Mouse (Mus musculus) embryonic stem cell, embryonic (primary cell): ENCODE measurements around the gene Galntl6.
"Not testable (repeated sequence)": the region's sequence is repeated elsewhere in the genome, so short reads cannot be mapped to it uniquely, and the experiment has no call there.

ENCODE experiments used
- CTCF ChIA-PET, 4 experiments: fragments of 300-600 bp in 2 of 4; fragments of 350-600 bp in 2 of 4; sonication (Branson Sonifier 250); formaldehyde crosslinking; loops; one replicate each; lab custom pipeline; 2022; ENCODE audit warnings: inconsistent platforms in 2 of 4; lab: Charles Lee
- POLR2A ChIA-PET, 4 experiments: fragments of 300-600 bp in 2 of 4; fragments of 350-600 bp in 2 of 4; sonication (Branson Sonifier 250); formaldehyde crosslinking; loops; one replicate each; lab custom pipeline; 2022; ENCODE audit warnings: antibody characterized with exemption in 4 of 4, inconsistent platforms in 1 of 4; lab: Charles Lee

The Galntl6 gene

DNA sequence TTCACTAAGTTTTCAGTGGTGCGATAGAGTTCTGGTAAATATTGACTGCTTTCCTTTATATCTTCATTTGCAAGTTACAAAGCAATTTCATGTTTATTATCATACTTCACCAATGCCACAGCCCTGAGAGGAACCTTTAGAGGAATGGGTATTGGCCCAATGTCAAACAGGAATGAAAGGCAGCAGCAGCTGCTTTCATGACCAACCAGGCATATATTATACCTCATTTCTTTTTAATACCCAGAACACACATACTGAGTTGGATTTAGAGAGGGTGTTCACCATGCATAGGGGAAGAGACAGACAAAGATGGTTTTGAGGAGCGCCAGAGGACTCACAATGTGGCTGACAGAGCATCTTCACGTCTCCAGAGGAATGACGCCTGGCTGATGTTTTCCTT is 1147.2 kb downstream of the Galntl6 start:
- CTCF ChIA-PET = interaction anchor here in 1 of 4 experiments (1.1 kb wide), 1 partner anchor 189 kb away, joined by 4 read pairs; no protein-coding TSS in a partner anchor
- POLR2A ChIA-PET = interaction anchor here in 3 of 4 experiments (0.6 to 1.6 kb wide), 6 partner anchors 15 to 247 kb away, joined by 3 read pairs; no protein-coding TSS in a partner anchor

DNA sequence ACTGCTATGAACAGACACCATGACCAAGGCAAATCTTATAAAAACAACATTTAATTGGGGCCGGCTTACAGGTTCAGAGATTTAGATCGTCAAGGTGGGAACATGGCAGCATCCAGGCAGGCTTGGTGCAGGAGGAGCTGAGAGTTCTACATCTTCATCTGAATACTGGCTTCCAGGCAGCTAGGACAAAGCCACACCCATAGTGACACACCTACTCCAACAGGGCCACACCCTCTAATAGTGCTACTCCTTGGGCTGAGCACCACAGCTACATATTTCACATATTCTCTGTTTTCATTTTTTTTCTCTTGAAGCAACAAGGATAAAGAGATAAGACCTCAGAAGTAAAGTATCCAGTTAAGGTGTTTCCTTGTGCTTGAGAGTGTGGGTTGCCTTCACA is 1149.8 kb downstream of the Galntl6 start:
- POLR2A ChIA-PET = not testable (repeated sequence)

GRCm38 (mm10) chr8:57760921-57761320 is 1151.5 kb downstream of the Galntl6 start:
- ChIA-PET POLR2A (interaction anchor here in 2 of 4 experiments (1.0 to 1.5 kb wide), 2 partner anchors 107 to 181 kb away, joined by 3 read pairs; no protein-coding TSS in a partner anchor), CTCF (interaction anchor here in 2 of 4 experiments (1.1 kb wide), 2 partner anchors 187 kb away, joined by 3 read pairs; no protein-coding TSS in a partner anchor)

More for the DNA sequence above, 1149.8 kb downstream of the Galntl6 start:
- CTCF ChIA-PET = interaction anchor here in 1 of 4 experiments (1.0 kb wide), 1 partner anchor 188 kb away, joined by 3 read pairs; no protein-coding TSS in a partner anchor

- POLR2A ChIA-PET = interaction anchor here in 3 of 4 experiments (0.6 to 0.8 kb wide), 3 partner anchors 12 to 271 kb away, joined by 3 to 5 read pairs (median 3); no protein-coding TSS in a partner anchor
- CTCF ChIA-PET = interaction anchor here in 1 of 4 experiments (0.6 kb wide), 1 partner anchor 228 kb away, joined by 3 read pairs; no protein-coding TSS in a partner anchor
These were observed 1153.6 kb downstream of the Galntl6 start for GRCm38 (mm10) chr8:57758857-57759256.

GRCm38 (mm10) chr8:57757476-57757875 is 1155.0 kb downstream of the Galntl6 start:
- ChIA-PET POLR2A (interaction anchor here in 1 of 4 experiments (0.5 kb wide), 1 partner anchor 10 kb away, joined by 3 read pairs; no protein-coding TSS in a partner anchor), CTCF (interaction anchor here in 1 of 4 experiments (0.7 kb wide), 1 partner anchor 129 kb away, joined by 4 read pairs; no protein-coding TSS in a partner anchor)

DNA sequence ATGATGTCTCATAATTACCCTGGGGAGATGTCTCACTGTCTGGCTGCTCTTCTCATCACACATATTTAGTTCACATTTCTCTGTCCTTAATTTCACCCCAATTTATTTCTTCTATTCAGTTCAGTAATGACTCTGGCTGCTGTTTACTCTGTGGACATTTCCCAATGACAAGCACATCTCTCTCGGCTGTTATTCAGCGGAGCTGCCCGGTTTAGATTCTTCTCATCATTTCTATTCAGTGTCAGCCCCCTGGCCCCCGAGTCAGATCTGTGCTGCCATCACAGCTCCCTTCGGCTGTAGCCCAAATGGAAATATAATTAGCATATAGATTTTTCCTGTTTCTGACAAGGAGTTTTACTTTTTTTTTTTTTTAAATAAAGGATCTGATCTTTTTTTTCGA is 1158.4 kb downstream of the Galntl6 start:
- ChIA-PET CTCF (interaction anchor here in 1 of 4 experiments (0.6 kb wide), 1 partner anchor 10 kb away, joined by 3 read pairs; no protein-coding TSS in a partner anchor), POLR2A (interaction anchor here in 1 of 4 experiments (0.6 kb wide), 1 partner anchor 385 kb away, joined by 3 read pairs; no protein-coding TSS in a partner anchor)

GRCm38 (mm10) chr8:57743636-57744035 is 1168.8 kb downstream of the Galntl6 start:
- POLR2A ChIA-PET = interaction anchor here in 1 of 4 experiments (1.2 to 1.3 kb wide), 2 partner anchors 11 to 164 kb away, joined by 3 to 5 read pairs; no protein-coding TSS in a partner anchor
- CTCF ChIA-PET = no interaction called here

- ChIA-PET CTCF (no interaction called here), POLR2A (interaction anchor here in 1 of 4 experiments (1.1 kb wide), 1 partner anchor 9 kb away, joined by 3 read pairs; no protein-coding TSS in a partner anchor)
These were observed 1170.5 kb downstream of the Galntl6 start for GRCm38 (mm10) chr8:57741983-57742382.

DNA sequence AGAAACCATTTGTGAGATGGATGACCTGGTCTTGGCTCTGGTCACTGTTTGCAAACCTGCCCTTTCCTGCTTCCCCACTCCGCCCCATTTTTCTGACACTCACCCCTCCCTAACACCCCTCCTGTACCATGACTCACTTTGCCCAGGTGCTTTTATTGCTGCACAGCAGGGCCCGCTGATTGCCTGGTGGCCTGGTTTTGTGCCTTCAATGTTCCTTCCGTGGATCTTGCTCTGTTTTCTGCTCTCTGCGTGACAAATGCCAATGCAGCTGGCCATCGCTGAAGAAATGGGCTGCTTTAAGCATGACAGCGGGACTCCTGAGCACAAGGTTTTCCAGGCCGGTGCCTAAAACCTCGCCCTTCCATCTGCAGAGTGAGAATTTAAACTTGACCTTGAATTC is 1171.1 kb downstream of the Galntl6 start:
- ChIA-PET POLR2A (interaction anchor here in 1 of 4 experiments (1.1 kb wide), 1 partner anchor 9 kb away, joined by 3 read pairs; no protein-coding TSS in a partner anchor), CTCF (no interaction called here)

- POLR2A ChIA-PET = interaction anchor here in 2 of 4 experiments (0.5 to 1.5 kb wide), 2 partner anchors 16 to 22 kb away, joined by 3 read pairs; no protein-coding TSS in a partner anchor
- CTCF ChIA-PET = no interaction called here
These were observed 1175.2 kb downstream of the Galntl6 start for GRCm38 (mm10) chr8:57737281-57737680.

DNA sequence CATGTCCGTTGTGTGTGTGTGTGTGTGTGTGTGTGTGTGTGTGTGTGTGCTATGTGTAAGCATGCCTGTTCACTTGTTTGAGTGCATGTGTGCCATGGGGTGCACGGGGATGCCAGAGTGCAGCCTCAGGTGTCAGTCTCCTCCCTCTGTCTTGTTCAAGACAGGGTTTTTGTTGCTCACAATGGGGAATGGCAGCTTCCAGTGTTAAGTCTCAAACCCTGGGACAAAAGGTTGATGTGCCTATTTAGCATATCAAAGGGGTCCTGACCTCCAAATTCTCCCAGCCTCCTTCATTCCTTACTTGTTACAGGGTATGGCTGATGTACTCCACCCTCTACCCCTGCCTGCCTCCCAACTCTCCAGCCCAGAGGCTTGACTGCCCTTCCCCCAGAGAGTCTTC is 1179.6 kb downstream of the Galntl6 start:
- POLR2A ChIA-PET = interaction anchor here (0.6 to 1.6 kb wide), 10 partner anchors 9 to 245 kb away, joined by 3 to 5 read pairs (median 3); partner anchors contain the start of genes Galnt7 (in 1 of the 4) and Sap30 (in 1 of the 4)
- CTCF ChIA-PET = interaction anchor here in 3 of 4 experiments (0.6 to 0.7 kb wide), 5 partner anchors 58 to 189 kb away, joined by 3 to 4 read pairs (median 3); no protein-coding TSS in a partner anchor

DNA sequence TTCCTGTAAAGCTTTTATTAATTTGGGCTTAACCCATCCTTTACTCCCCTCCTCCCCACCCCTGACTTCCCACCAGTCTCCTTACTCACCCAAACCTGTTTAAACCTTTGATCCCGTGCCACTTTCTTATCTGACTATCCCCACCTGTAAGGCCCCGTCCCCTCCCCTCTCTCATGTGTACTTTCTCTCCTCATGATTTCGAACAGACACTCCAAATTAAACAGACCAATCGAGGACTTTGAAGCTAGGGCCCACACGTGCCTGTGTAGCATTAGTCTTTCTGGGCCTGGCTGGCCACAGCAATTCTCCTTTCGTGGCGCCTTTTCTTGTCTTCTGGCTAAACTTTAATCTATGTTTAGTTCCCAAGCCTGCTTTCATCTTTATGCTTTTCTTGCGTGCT is 1180.8 kb downstream of the Galntl6 start:
- CTCF ChIA-PET = no interaction called here

GRCm38 (mm10) chr8:57728276-57728675 is 1184.2 kb downstream of the Galntl6 start:
- CTCF ChIA-PET = no interaction called here
- POLR2A ChIA-PET = no interaction called here

More for the DNA sequence above, 1180.8 kb downstream of the Galntl6 start:
- POLR2A ChIA-PET = interaction anchor here in 3 of 4 experiments (0.6 to 1.6 kb wide), 5 partner anchors 9 to 306 kb away, joined by 3 to 5 read pairs (median 3); no protein-coding TSS in a partner anchor

GRCm38 (mm10) chr8:57724843-57725627 is 1187.4 kb downstream of the Galntl6 start:
- ChIA-PET CTCF (interaction anchor here in 1 of 4 experiments (0.6 kb wide), 1 partner anchor 38 kb away, joined by 3 read pairs; no protein-coding TSS in a partner anchor), POLR2A (interaction anchor here in 1 of 4 experiments (0.6 kb wide), 1 partner anchor 205 kb away, joined by 4 read pairs; no protein-coding TSS in a partner anchor)
